Mouse (Mus musculus) lung, adult 18-20 months (tissue): Measurements from ENCODE around the gene Pnmal2.

Source experiments
- DNase-seq, 2 experiments: peaks; one replicate each; pipeline ENCODE4 v3.0.0; 2022; ENCODE audit warnings: mixed read lengths in 2 of 2

The Pnmal2 gene

DNA sequence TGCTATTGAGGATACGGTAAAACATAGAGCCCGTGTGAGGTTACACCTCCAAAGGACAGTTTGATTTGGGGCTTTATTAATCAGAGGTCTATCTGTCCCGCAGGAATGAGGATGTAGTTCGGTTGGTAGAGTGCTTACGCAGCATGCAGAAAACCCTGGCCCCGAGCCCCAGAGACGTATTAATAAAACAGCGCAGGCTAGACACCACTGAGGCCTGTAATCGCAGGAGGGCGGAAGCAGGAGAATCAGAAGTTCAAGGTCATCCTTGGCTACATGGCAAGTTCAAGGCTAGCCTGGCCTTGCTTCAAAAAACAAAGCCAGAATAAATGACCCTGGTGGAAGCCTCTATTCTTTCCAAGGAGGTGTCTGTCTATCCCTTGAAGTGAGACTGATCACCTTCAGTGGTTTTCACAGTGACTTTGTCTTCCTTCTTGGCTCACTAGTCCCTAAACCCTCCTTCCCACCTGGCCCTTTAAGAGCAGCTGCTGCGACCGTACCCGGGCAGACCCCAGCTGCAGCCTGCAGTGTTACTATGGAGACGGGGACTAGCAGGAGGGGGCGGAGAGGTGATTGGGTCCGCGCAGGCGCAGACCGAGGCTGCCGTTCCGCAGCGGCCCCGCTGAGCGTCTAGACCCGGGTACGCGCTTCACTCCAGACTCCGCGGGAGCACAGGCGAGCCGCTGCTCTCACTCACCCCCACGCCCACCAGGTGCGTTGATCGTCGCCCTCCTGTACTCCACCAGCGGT lies at the start of gene Pnmal2:
Gene Pnmal2, plus strand, starts transcription at position 622 of the 747 bp plus-strand sequence.
- peak; percentile 49 to 63 for DNase-seq

DNA sequence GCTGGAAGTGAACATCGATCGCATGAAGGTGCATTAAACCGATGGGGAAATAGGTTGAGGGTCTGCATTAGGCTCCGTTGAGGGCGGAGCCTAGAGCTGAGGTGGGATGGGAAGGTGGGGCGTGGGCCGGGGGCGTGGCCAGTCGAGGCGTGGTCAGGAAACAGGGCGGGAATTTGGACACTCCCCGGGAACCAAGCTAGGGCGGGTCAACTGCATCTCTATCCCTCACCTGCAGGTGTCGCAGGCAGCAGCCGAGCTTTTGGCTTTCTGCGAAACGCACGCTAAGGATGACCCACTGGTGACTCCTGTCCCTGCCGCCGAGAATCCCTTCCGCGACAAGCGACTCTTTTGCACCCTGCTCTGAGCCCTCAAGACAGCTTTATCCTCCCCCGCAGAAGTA lies 49.5 kb upstream of the Pnmal2 start:
- peak; percentile 71 to 79 for DNase-seq

DNA sequence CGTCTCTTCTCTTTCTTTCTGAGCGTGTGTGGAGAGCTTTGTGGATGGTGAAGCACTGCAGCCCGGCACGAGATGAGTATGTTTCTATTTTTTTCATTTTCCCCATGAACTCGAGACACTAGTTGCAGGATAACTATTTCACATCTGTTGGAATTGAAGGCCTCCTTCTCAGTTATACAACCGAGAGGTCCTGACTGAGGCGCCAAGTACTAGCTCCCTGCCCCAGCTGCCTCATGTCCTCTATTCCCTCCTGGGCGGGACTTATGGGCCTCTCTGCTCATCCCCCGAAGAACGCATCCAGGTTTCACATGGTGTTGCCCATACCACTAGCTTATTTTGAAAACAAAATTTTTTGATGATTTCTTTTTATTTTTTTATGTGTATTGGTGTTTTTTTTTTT lies 49.0 kb upstream of the Pnmal2 start:
- DNase-seq, result no peak

DNA sequence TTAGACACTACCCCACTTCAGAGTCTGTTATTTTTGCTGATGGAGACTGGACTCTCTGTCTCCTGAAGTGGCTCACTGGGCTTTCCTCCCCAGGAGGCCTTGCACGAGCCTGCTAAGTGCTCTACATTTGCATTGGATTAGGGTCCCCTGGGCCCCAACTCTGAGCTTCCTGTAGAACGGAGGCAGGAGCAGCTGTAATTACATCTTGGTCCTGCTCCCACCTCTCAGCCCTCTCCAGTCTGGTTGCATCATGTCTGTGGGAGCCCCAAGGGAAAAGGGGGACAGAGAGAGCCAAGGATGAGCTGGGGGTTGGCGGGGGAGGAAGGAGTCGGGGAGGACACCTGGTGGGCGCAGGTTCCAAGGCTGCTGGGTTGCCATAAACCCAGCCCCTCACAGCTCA lies 44.0 kb upstream of the Pnmal2 start:
- DNase-seq, result no peak

DNA sequence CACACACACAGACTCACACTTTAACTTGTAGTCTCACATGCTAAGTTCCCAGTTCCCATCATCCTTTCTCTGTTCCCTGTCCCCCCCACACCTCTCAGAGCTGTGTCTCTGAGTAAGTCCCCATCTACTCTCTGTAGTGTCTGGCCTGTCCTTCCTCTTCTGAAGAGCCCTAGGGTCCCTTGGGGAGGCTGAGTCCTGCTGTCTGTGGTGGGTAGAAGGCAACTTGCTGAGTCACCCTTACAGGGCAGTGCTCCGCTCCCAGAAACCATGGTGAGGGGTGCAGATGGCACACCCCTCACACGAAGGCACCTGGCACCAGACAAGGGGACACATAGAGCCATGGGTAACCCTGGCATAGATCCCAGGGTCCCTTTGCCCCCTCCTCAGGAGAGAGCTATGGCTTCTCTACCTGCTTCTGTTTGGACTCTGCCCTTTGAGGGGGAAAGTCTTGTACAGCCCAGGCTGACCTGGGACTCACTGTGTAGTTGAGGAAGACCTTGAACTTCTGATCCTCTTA lies 41.0 kb upstream of the Pnmal2 start:
- DNase-seq, result no peak

DNA sequence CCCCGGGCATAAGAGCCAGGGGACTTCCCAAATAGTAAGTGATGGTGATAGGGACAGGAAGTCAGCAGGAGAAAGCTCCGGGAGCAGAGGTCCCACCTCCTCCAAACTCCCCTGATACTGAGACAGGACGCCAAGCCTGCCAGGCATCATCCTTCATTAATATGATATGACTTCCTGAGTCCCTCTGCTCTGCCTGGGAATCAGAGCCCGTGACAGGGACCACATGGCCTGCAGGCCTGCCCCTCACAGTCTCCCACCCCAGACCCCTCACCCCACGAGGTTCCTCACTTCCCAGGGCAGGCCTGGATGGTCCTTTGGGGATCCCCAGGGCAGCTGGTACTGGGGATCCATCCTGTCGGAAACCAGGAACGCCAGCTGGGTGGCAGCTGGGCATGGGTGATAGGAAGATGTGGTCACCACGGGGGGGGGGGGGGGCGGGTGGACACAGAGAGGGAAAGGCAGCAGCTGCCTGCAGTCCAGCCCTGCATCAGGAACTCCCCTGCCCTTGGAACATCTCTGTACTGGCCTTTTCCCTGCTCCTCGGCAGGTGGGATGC lies 40.3 kb upstream of the Pnmal2 start:
- DNase-seq, result no peak

DNA sequence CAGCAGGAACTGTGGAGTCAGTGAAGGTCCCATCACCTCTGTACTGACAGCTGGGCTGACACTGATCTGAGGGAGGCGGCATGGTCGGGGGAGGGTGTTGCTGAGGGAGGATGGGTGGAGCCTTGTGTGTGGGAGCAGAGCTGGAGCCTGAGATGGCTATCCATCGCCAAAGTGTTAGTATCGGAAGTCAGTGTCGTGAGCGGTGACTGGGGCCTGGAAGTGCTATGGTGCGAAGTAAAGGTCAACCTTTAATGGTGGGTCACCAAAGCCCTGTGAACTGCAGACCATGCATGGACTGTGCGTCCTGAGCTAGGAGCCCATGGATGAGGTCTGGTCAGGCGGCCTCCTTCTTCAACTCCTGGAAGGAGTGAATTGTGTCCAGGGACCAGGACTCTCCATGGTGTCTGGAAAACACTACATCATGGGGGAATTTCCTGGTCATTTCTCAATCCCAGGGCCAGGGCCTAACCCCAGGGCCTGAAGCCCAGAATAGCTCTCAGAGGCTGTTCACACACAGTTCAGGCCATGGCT lies 38.9 kb upstream of the Pnmal2 start:
- DNase-seq, result no peak

DNA sequence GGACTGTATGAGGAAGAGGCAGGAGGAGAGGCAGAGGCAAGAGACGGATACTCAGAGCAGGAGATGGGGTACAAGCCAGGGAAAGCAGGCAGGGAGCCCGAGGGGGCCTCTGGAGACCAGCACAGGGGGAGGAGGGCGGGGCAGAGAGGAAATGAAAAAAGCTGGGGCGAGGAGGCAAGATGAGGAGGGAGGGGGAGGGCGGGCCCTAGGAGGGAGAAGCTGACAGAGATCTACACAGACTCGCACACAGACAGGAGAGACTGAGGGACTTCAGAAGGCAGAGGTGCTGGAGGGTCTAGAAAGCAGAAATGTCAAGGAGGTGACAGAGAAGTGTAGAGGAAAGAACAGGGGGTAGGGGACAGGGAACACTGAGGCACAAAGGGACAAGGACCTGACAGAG lies 38.2 kb upstream of the Pnmal2 start, which contains the start of gene Ptgir:
Gene Ptgir, plus strand, starts transcription at position 210 of the 400 bp plus-strand sequence.
- no peak for DNase-seq

DNA sequence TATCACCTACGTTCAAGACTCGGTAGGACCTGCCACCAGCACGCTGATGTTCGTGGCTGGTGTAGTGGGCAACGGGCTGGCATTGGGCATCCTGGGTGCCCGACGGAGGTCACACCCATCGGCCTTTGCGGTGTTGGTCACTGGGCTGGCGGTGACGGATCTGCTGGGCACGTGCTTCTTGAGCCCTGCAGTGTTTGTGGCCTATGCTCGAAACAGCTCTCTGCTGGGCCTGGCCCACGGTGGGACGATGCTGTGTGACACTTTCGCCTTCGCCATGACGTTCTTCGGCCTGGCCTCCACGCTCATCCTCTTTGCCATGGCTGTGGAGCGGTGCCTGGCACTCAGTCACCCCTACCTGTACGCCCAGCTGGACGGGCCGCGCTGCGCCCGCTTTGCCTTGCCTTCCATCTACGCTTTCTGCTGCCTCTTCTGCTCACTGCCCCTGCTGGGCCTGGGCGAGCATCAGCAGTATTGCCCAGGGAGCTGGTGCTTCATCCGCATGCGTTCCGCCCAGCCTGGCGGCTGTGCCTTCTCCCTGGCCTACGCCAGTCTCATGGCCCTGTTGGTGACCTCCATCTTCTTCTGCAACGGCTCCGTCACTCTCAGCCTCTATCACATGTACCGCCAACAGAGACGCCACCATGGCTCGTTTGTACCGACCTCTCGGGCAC lies 37.5 kb upstream of the Pnmal2 start:
- no peak for DNase-seq

DNA sequence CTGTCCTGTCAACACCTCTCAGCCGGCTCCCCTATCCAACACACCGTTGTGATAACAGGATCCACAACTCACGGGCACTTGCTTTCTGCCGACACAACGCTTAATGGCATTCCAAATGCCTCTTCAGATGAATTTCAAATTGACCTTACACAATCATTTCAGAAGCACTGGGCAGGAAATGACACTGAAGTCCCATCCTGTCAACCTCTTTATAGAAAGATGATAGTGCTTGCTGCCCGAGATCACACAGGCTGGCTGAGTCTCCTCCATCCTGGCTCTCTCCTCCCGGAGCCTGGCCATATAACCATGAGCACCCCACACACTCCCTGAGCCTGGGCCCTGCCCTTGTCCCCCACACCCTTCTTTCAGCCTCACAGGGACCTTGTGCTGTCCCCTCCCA lies 36.6 kb upstream of the Pnmal2 start:
- DNase-seq, result no peak

DNA sequence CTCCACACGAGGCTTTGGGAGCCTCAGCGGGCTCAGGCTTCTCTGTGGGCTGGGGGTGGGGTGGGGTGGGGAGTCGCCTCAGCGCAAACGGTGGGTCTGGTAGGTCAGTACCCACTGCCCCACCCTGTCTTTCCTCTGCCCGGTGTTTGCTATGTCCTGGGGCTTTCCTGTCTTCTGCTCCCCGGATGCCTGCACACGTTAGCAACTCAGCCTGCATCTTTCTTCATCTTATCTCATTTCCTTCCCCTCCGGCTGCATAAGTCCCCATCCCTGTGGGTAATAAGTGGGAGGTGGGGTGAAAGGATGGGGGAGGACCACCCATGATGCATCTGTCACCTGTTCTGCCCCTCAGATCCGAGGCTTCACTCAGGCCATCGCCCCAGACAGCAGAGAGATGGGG lies 36.1 kb upstream of the Pnmal2 start:
- DNase-seq, result no peak

DNA sequence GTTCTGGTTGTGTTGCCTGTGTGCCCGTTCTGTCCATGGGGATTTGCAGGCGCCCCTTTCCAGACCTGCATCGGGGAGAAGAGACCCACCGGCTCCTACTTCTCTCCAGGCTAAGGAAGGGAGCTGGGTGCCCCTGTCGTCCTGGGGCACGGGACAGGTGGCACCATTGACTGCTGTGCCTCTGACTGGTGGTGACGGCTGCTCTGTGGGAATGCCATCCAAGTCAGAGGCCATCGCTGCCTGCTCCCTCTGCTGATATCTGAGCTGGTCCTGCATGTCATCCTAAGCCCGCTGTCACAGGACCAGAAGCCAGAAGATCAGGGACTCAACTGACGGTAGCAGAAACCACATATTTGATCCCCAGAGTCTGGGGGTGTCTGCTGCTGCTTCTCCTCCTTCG lies 35.6 kb upstream of the Pnmal2 start:
- DNase-seq, result no peak

DNA sequence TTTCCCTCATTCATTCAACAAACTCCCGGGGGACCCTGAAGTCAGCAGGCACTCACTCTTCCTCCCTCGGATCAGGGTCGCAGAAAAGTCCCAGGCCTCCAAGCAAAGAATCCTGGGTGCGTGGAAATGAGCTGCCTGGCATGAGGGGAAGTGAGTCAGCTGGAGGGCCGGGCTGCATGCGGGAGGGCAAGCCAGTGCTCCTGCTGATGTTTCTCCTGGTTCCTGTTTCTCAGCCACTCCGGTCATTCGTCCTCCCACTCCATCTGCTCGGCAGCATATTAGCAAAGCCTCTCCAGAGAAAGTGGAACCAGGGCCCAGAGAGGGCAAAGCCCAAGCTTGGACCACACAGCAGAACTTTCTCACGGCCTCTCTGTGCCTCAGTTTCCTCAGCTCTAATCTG lies 34.6 kb upstream of the Pnmal2 start:
- no peak for DNase-seq

DNA sequence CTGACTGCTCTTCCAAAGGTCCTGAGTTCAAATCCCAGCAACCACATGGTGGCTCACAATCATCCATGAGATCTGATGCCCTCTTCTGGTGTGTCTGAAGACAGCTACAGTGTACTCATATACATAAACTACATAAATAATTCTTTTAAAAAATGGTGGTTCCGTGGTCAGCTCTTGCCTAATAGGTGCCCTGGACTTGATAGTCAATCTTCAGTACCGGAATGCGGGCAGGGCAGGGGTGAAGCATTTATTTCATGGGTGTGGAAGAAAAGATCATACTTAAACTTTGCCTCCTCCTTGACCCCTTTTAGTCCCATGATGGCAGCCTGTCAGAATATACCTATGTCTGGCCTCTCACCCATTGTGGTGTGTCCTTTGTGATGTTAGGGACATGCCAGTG lies 32.6 kb upstream of the Pnmal2 start:
- DNase-seq, result no peak

DNA sequence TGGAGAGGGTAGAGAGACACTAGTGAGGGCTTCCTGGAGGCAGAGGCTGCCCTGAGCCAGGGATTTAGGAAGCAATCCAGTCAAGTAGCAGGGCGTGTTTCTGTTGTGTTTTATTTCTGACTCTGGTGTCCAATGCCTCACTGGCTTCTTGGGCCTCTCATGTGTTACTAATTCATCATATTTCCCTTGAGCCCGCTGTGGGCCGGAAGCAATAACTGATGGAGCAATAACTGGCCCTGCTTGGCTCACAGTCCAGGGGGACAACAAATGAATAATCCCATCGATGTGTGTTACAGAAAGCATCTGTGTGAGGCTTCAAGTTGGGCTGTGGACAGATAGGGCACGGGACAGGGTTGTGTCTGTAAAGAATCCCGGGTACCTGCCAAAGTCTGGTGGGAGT lies 32.1 kb upstream of the Pnmal2 start:
- DNase-seq, result no peak

DNA sequence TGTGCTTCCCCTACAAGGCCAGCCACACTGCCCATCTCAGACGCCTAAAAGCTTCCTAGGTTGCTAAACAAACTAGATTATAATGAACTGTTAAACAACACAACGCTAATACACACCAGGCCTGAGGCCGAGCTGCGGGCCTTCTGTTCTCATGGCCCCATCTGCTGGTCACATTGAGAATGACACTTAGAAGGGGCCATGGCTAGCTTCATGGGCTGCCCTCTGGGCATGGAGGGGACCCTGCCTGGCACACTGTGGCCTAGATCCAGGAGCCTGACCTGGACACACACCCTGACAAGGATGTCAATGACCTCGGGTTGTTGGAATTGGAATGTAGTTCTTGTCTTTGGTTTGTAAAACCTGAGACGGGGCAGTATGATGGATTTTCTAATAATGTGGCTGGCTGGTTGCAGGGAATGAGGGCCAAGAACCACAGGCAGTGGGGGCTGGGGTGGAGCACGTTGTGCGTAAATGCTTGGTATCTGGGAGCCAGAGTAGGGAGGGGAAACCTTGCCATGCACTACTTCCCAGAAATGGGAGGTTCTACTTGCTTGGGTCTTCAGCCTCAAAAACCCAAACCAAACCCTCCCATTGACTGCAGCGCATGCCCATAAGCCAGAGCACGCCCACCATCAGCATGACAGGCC lies 30.6 kb upstream of the Pnmal2 start:
- peak; percentile 54 to 62 for DNase-seq

DNA sequence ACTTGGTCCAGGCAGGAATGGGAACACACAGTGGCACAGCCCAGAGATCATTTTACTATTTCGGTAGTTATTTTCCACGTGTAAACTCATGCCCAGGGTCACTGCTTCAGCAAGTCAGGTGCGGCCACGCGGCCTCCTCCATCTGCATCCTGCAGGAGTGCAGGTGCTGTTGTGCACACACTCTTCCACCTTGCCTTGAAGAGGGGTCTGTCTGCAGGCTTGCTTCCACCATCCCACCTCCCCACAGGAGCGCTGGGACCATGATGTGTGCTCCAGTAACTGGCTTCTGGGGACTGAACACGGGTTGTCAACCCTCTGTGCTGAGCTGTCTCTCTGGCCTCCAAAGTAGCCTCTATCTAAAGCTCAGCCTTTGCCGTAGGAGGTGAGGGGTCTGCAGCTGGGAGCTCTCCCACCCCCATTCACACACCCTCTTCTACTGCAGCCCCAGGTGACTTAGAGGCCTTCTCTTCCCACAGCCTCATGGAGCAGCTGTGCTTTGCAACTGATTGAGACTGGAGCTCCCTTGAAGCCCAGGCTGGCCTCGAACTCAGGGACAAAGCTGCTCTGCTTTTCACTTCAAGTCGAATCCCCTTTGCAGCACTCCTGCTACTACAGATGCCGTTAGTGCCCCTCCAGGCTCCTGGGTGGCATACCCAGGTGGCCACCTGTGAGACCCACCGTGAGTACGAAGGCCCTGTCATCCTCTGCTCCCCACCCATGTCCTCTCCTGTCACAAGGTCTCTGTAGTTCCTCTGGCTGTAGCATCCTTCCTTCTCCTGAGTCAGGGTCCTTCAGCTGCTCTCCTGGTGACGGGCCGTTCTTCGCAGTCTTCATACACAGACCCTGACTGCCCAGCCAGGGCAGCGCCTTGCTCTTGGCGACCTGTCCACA lies 29.8 kb upstream of the Pnmal2 start:
- DNase-seq, result no peak

DNA sequence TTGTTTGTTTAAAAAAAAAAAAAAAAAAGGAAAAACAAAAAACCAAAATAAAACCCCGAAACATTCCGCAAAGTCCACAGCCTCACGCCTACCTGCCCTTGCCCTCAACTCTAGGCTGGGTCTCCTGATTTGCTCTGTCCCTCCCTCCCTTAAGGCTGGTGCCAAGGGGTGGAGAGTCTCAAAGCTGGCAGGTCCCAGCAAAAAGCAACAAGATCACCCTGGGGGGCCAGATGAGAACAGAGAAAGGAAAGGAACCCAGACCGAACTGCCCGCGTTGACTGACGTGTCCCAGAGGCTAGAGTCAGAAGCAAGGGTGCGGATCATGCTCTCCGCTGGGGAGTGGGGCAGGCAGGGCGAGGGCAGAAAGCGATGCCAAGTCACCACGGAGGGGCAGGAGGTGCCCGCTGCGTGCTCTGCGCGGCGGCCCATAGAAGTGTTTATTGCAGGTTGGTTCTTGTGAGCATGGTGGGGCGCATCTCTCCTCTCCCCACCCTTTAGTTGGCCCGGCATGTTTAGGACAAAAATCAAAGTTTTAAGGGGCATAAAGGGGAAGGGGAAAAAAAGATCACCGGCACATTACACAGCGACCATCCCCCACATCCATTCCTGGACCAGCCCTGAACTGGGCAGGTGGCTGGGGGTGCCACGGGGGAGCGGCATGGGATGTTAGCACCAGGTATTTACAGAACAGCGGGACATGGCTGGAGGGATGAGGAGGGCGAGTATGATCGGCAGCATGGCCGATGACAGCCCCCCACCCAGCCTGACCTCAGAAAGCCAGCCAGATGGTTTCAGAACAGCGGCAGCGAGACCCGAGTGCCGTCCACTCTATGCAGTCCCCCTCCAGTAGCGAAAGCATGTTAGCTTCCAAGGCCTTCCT lies 28.8 kb upstream of the Pnmal2 start:
- no peak for DNase-seq

DNA sequence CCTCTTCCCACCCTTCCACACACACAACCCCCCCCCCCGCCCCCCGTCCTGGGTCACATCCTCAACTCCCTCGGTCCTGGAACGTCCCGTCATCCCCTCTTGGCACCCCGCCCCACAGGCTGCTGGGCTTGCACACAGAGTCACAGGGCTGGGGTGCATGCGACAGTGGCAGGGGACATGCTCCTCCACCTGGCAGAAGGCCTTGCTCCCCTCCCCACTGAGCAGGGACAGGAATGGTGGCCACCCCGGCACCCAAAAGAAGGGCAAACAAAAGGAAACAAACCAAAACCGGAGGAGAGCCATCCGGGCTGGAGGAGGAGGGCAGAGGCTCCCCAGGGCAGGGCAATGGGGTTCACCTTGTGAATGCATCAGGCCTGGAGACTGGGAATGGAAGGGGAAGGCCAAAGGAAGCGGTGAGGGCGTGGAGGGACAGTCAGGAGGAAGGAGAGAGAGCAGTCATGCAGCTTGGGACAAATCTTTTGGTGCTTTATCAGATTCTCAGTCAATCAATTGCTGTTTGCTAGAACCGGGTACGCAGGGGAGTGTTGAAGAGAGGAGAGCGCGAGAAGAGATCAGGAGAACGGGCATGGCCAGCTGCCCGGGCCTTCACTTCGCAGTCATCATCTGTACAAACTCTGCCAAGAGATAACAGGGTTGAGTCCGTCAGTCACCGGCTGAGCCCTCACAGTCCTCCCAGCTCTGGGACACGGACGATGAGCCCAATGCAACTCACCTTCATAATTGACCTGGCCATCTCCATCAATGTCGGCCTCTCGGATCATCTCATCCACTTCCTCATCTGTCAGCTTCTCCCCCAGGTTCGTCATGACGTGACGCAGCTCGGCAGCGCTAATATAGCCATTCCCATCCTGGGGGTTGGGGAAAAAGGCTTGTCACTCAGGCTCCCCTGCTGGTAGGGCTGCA lies 27.9 kb upstream of the Pnmal2 start:
- no peak for DNase-seq

DNA sequence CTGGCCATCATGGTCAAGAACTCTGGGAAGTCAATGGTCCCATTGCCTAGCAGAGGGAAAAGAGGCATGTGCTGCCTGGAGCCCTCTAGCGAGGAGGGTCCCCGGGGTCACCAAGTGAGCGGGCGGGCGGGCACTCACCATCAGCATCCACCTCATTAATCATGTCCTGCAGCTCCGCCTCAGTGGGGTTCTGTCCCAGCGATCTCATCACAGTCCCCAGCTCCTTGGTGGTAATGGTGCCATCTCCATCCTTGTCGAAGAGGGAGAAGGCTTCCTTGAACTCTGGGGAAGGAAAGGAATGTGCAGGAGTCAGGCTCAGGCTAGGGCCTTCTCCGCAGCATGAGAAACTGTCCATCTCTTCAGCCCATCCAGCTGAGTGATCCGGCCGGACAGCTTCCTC lies 27.0 kb upstream of the Pnmal2 start:
- no peak for DNase-seq
